Mouse (Mus musculus) heart, embryonic 13.5 days (tissue): ENCODE measurements at regions not wholly inside any gene's neighbourhood (a gene's known extent, or its start where the extent isn't known, plus 50 kb on each side); places are given as distances from the start of the nearest gene placed in this dataset. TPM values are rescaled to one million over a fixed set of nuclear protein-coding genes. Genes with fewer than 3 reads are reported as not detected.

Experiments
- ATAC-seq: fragments of 200-750 bp; cut with Nextera tagmentation; 2 replicates; pipeline ENCODE4 v1.8.0; 2017; ENCODE audit warnings: moderate TSS enrichment; ENCODE audit not compliant: insufficient number of reproducible peaks, low FRiP score, low TSS enrichment; ENCODE audit errors: extremely low read depth
- H3K27ac ChIP-seq: fragments of 300-500 bp; sonication (generic); replicated peaks from 2 replicates; pipeline ENCODE4 v1.5.1; 2015; ENCODE audit warnings: moderate library complexity, mild to moderate bottlenecking, inconsistent platforms
- H3K27me3 ChIP-seq: fragments of 300-500 bp; sonication (generic); replicated peaks from 2 replicates; pipeline ENCODE4 v1.6.1; 2015; ENCODE audit warnings: mild to moderate bottlenecking, inconsistent platforms
- H3K36me3 ChIP-seq: fragments of 300-500 bp; sonication (generic); 2 replicates; pipeline ENCODE4 v1.6.1; 2015; ENCODE audit warnings: mild to moderate bottlenecking, inconsistent platforms
- H3K4me1 ChIP-seq: fragments of 300-500 bp; sonication (generic); 2 replicates; pipeline ENCODE4 v1.6.1; 2015; ENCODE audit warnings: inconsistent platforms
- H3K4me2 ChIP-seq: fragments of 300-500 bp; sonication (generic); 2 replicates; pipeline ENCODE4 v1.6.1; 2015; ENCODE audit warnings: inconsistent platforms, mild to moderate bottlenecking, moderate library complexity
- H3K4me3 ChIP-seq: fragments of 300-500 bp; sonication (generic); 2 replicates; pipeline ENCODE4 v1.5.1; 2015; ENCODE audit warnings: moderate library complexity, mild to moderate bottlenecking, inconsistent platforms
- H3K9ac ChIP-seq: fragments of 300-500 bp; sonication (generic); 2 replicates; pipeline ENCODE4 v1.6.1; 2015; ENCODE audit warnings: inconsistent platforms, mild to moderate bottlenecking, moderate library complexity
- H3K9me3 ChIP-seq: fragments of 300-500 bp; sonication (generic); 2 replicates; pipeline ENCODE4 v1.6.1; 2016; ENCODE audit warnings: inconsistent platforms
- WGBS: fragments of 180-500 bp; shearing (Covaris S2); methylation state at CpG from one replicate; pipeline ENCODE4 v1.1.7; 2015; ENCODE audit warnings: mixed read lengths; 5-methylcytosine and 5-hydroxymethylcytosine counted together
- microRNA counts: library from miRNA; unstranded; fragments of <30 nt; microRNA quantifications from one replicate; lab custom pipeline; 2016
- microRNA-seq: library from miRNA; unstranded; fragments of <30 nt; microRNA quantifications from one replicate; pipeline ENCODE4, GENCODE M21; 2016

DNA sequence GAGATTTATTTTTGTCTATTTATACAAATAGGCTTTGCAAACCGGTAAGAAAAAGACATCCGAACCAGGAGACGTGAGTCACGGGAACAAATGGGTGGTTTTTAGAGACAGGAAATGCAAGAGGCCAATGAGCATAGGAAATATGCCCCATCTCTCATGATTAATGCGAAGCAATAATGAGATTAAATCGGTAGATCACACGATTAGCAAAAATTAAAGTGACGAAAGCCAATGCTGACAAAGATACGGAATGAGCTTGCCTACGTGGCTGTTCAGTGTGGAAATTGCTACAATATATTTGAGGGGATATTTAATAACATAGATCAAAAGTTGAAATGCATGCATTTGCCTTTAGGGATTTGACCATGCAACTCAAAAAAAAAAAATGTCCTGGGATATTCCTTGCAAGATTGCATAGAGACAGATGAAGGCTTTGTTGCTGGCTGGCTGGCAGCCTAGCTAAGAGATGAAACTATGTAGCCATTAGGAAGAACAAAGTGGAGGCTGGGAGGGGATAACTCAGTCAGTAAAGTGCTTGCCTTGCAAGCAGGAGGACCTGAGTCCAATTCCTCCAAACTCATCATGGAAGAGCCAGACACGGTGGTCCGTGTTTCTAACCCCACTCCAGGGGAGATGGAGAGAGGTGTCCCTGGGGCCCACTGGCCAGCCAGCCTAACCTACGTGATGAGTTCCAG lies 60.2 kb upstream of the Unc5b start:
- Histone ChIP-seq H3K9me3 (no peaks in the 10 kb centered on the region), H3K4me2 (no peak overlapping the region), H3K27ac (no peak overlapping the region), H3K4me1 (peaks cover 27% of the 10 kb centered on the region), H3K36me3 (no peaks in the 10 kb centered on the region), H3K9ac (no peak overlapping the region), H3K4me3 (no peak overlapping the region), H3K27me3 (peaks cover 7% of the 10 kb centered on the region; the same call in 1 of the 2 replicates)
- ATAC-seq, result no peak
- 84% methylated on average over 13 of the region's 13 CpGs for WGBS

DNA sequence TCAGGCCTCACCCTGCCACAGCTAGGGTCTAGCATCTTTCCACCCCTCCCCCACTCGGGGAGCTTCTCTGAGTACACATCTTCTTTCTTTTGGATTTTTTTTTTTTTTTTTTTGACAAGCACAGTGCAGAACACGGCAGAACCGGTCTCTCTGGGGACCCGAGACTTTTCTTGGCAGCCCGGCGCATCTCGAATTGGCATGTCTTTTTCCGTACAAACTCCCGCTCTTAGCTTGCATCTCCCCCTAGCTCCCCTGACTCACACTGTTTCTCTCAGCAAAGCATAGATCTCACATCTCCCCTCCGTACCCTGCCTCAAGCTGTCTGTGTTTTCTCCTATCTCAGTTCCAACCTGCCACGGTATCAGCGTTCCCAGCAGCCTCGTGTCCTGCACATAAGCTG lies 58.4 kb upstream of the Unc5b start:
- Histone ChIP-seq H3K9ac (no peak overlapping the region), H3K36me3 (no peaks in the 10 kb centered on the region), H3K27me3 (peaks cover 10% of the 10 kb centered on the region; the same call in 1 of the 2 replicates), H3K4me3 (no peak overlapping the region), H3K9me3 (no peaks in the 10 kb centered on the region; the same call in 1 of the 2 replicates), H3K4me2 (no peak overlapping the region), H3K4me1 (peaks cover 41% of the 10 kb centered on the region), H3K27ac (no peak overlapping the region)
- WGBS, result 52% methylated on average over 13 of the region's 13 CpGs
- no peak for ATAC-seq

DNA sequence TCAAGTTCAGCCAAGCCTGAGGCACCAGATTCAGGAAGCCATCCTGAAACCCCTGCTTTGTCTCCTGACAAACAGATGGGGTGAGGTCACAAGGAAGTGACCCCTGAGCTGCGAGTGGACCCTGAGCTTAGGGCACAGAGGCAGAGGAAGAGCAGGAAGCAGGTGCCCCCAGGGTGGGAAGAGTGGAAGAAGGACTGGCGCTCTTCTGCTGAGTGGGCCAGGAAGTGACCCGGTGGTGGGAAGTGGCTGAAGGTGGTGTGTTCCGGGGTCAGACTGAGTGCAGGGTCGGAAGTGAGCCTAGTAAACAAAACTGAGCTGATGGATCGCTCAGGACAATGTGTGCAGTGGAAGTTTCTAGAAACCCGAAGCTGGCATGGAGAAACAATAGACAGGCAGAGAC lies 57.2 kb upstream of the Unc5b start:
- Histone ChIP-seq H3K27me3 (peaks cover 10% of the 10 kb centered on the region; the same call in 1 of the 2 replicates), H3K4me2 (no peak overlapping the region), H3K9ac (no peak overlapping the region), H3K27ac (no peak overlapping the region), H3K36me3 (no peaks in the 10 kb centered on the region), H3K9me3 (no peaks in the 10 kb centered on the region; the same call in 1 of the 2 replicates), H3K4me3 (no peak overlapping the region), H3K4me1 (peaks cover 40% of the 10 kb centered on the region)
- WGBS, result 59% methylated on average over 7 of the region's 7 CpGs
- no peak for ATAC-seq

DNA sequence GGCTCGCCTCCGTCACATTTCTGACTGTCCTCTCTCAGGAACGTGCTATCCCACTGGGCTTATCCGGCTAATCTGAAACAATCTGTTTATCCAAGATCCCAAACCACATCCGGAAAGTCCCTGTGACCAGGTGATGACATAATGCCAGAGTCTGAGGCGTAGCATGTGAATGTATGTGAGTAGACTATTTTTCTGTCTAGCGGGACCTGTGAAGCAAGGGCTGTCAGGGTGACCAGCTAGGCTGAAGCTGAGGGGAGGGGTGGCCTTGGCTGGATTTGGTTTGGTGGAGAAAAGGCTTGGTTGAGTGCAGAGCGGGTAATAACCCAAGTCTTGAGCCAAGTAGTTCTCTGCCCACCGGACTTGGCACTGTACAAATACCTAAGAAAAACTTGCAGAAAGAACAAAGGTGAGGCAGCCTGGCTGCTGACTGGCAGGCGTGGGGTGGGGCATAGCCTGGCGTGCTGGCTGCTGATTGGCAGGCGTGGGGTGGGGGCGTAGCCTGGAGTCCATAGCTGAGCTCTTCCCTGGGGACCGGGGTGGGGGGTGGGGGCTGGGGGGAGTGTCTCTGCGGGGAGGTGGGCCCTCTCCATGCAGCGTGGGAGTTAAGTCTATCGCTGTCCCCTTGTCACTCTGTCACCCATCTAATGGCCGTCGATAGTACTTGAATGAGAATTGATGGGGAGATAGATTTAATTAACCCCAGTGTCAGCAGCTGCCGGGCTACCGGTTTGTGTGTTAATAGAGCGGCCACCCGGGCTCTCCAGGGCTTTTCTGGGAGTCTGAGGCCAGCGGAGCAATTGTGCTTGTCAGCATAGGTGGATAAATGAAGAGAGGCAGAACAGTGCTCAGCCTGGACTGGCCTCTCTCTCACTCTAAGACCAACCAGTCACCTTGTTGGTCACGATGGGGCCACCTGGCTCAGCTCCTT lies 54.2 kb upstream of the Unc5b start:
- Histone ChIP-seq H3K4me3 (peak overlapping the region; percentile 29), H3K9me3 (no peaks in the 10 kb centered on the region; the same call in 1 of the 2 replicates), H3K27ac (no peak overlapping the region), H3K4me2 (peak overlapping the region; percentile 61), H3K4me1 (peaks cover 24% of the 10 kb centered on the region), H3K27me3 (peaks cover 10% of the 10 kb centered on the region; the same call in 1 of the 2 replicates), H3K9ac (peak overlapping the region; percentile 37; the same call in 1 of the 2 replicates), H3K36me3 (no peaks in the 10 kb centered on the region)
- 23% methylated on average over 24 of the region's 25 CpGs for WGBS
- no peak for ATAC-seq

DNA sequence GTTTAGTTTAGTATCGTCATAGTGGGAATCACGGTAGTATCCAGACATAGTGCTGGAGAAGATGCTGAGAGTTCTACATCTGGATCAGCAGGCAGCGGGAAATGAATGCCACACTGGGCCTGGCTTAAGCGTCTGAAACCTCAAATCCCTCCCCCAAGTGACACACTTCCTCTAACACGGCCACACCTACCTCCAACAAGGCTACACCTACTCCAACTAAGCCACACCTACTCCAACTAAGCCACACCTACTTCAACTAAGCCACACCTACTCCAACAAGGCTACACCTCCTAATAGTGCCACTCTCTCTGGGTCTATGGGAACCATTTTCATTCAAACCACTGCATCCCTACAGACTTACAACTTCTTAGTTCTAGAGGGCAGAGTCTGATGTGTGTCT lies 53.4 kb upstream of the Unc5b start:
- H3K27ac ChIP-seq, result no peak overlapping the region
- WGBS, result 88% methylated on average over 5 of the region's 5 CpGs

More for the DNA sequence above, 53.4 kb upstream of the Unc5b start:
- Histone ChIP-seq H3K9me3 (no peaks in the 10 kb centered on the region; the same call in 1 of the 2 replicates), H3K27me3 (peaks cover 10% of the 10 kb centered on the region; the same call in 1 of the 2 replicates), H3K4me3 (no peak overlapping the region), H3K36me3 (no peaks in the 10 kb centered on the region), H3K9ac (no peak overlapping the region), H3K4me1 (peaks cover 19% of the 10 kb centered on the region), H3K4me2 (no peak overlapping the region)
- no peak for ATAC-seq

MicroRNAs in the stretch of these regions (microRNA counts, 519-probe panel; counts per million panel counts)
- 209 counts per million, percentile 61 among the panel's probes with 10 or more counts for microRNA mmu-miR-466j (lab: Ali Mortazavi, UCI)

Small RNAs in the stretch of these regions (microRNA-seq; reads per million reads assigned to microRNA genes)
- gene Mir466j (not detected), gene Mir6408 (not detected)
